Mouse (Mus musculus) liver, embryonic 18 days (tissue): ENCODE results near the gene 1810043G02Rik. TPM values are rescaled to one million over a fixed set of nuclear protein-coding genes. Genes with fewer than 3 reads are reported as not detected.

Experiments
- polyA plus RNA-seq: library from polyadenylated mRNA; depleted of rRNA; stranded (reverse); fragments of >200 nt; gene quantifications from 2 replicates; pipeline ENCODE4 v1.2.3, GENCODE M21; 2012; rRNA removed

Gene 1810043G02Rik
- 4.6 and 5.0 TPM in 2 replicates for polyA plus RNA-seq

DNA sequence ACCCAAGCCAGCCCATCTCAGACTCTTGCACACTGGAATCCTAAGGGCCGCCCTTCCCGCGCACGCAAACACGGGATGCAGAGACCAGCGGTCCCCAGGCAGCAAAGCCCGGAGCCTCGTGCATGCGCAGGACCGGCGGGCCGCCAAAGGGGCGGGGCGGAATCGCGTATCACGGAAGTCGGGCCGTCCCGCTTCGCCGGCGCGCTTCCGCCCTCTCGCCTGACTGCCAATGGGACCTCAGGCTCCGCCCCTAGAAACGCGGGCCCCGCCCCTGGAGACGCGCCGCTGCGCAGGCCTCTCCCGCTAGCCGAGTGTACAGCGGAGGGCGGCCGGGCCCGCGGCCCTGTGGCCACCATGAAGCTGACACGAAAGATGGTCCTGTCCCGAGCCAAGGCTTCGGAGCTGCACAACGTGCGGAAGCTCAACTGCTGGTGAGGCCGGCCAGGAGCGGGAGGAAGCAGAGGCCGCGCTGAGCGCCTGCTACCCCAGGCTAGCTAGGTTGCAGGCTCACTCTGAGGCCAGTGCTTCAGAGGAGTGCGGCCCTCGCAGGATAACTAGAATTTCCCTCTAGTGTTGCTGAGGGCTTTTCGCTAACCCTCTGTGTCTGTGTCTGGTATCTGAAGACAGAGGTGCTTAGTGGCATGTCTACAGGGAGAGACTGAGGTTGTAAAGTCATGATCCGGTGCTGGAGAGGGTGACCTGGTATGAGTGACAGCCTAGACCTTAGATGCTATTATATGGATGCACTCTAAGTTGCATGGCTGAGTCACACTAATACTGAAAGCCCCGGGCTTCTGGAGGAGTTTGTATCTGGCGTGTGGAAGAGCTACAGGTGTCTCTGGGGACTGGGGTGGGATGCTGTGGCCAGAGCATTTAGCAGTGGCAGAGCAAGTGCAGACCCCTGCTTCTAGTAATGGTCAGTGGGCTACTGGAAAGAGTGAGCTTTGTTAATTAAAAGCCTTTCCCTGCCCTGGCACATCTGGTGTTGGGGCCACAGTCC lies at the start of gene 1810043G02Rik:
TSS of gene 1810043G02Rik (plus strand) at position 174 of the 1,000 bp plus-strand sequence.

DNA sequence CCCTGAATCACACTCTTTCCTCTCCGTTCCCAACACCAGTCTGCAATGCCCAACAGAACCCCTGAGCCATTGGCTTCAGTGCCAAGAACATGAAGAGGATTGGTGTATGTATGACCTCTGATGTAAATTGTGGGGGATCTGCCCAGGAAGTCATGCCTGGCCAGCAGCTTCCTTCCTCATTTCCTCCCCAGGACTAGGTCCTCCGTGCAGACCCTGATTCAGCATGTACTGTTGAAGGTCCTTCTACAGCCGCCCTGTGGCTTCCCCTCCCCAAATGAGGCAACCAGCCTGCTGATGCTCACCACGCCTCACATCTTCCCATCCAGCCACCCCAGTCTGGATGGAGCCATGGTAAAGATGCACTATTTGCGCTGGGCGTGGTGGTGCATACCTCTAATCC lies 7.8 kb upstream of the 1810043G02Rik start, which contains the start of gene Trpm2:
TSS of gene Trpm2 (minus strand) at position 83 of the 400 bp plus-strand sequence.

GRCm38 (mm10) chr10:78009945-78010293 lies 31.6 kb downstream of the 1810043G02Rik start, which contains the start of gene Pfkl:
TSS of gene Pfkl (minus strand) at chr10:78010083.

Other genes with a start within 250 kb of the 1810043G02Rik start
- gene Gm18596, start 235.9 kb upstream of the 1810043G02Rik start, polyA plus RNA-seq: not detected in 2 replicates
- not detected in 2 replicates for gene Gm9736, start 227.2 kb upstream of the 1810043G02Rik start, polyA plus RNA-seq
- not detected in 2 replicates for gene Gm3233, start 218.8 kb upstream of the 1810043G02Rik start, polyA plus RNA-seq
- not detected in 2 replicates for gene Gm3238, start 207.2 kb upstream of the 1810043G02Rik start, polyA plus RNA-seq
- not detected in 2 replicates for gene Gm7138, start 201.6 kb upstream of the 1810043G02Rik start, polyA plus RNA-seq
- gene Gm3250, start 196.0 kb upstream of the 1810043G02Rik start, polyA plus RNA-seq: not detected in 2 replicates
- not detected in 2 replicates for gene Gm7137, start 190.3 kb upstream of the 1810043G02Rik start, polyA plus RNA-seq
- gene Gm9639, start 183.4 kb upstream of the 1810043G02Rik start, polyA plus RNA-seq: not detected in 2 replicates
- gene Gm19668, start 179.4 kb upstream of the 1810043G02Rik start, polyA plus RNA-seq: not detected in 2 replicates
- not detected in 2 replicates for gene Gm9507, start 166.7 kb upstream of the 1810043G02Rik start, polyA plus RNA-seq
- not detected in 2 replicates for gene Gm2696, start 163.8 kb upstream of the 1810043G02Rik start, polyA plus RNA-seq
- not detected in 2 replicates for gene Krtap10-4, start 151.4 kb upstream of the 1810043G02Rik start, polyA plus RNA-seq
- gene Krtap10-10, start 142.6 kb upstream of the 1810043G02Rik start, polyA plus RNA-seq: not detected in 2 replicates
- gene Gm36176, start 131.7 kb upstream of the 1810043G02Rik start, polyA plus RNA-seq: not detected in 2 replicates
- not detected in 2 replicates for gene Gm10318, start 125.7 kb upstream of the 1810043G02Rik start, polyA plus RNA-seq
- gene Gm3285, start 116.5 kb upstream of the 1810043G02Rik start, polyA plus RNA-seq: not detected in 2 replicates
- gene Lrrc3, start 76.0 kb upstream of the 1810043G02Rik start, polyA plus RNA-seq: 17.4 and 18.2 TPM in 2 replicates
- gene Trpm2, start 8.0 kb upstream of the 1810043G02Rik start, polyA plus RNA-seq: 9.9 and 16.6 TPM in 2 replicates
- gene Pfkl, start 31.6 kb downstream of the 1810043G02Rik start, polyA plus RNA-seq: 52.9 and 54.7 TPM in 2 replicates
- 0.02 and 0.05 TPM in 2 replicates for gene Dnmt3l, start 63.4 kb downstream of the 1810043G02Rik start, polyA plus RNA-seq
- 0.02 TPM in 2 replicates for gene Aire, start 65.1 kb downstream of the 1810043G02Rik start, polyA plus RNA-seq
- gene Icosl, start 90.8 kb downstream of the 1810043G02Rik start, polyA plus RNA-seq: 3.0 and 3.3 TPM in 2 replicates
- gene D10Jhu81e, start 191.3 kb downstream of the 1810043G02Rik start, polyA plus RNA-seq: 65.9 and 70.8 TPM in 2 replicates
- gene Pwp2, start 206.6 kb downstream of the 1810043G02Rik start, polyA plus RNA-seq: 5.5 and 5.8 TPM in 2 replicates